In genomic region chr11:75251006-75251512, GRCm38 (mm10) we compare ENCODE assay signal across 15 mouse cellular contexts.
"Had no signal": no experiment of that assay in that cellular context is flagged by ENCODE, and none has a peak within 500 bp of the region (broad histone marks: within the 10 kb centered on the region; RNA-seq: fewer than 3 reads in every experiment).

No protein-coding gene starts in this region.

- H3K9ac ChIP-seq: limb, embryonic 15.5 days; liver, embryonic 12.5 days; lung, embryonic 14.5 days; midbrain, embryonic 12.5 days had no signal

- H3K27ac ChIP-seq: limb, embryonic 15.5 days; liver, embryonic 12.5 days; midbrain, embryonic 12.5 days had no signal

- H3K9me3 ChIP-seq: limb, embryonic 15.5 days; liver, embryonic 12.5 days; midbrain, embryonic 12.5 days had no signal

- H3K4me3 ChIP-seq: limb, embryonic 15.5 days; liver, embryonic 12.5 days; midbrain, embryonic 12.5 days had no signal

- H3K27me3 ChIP-seq: limb, embryonic 15.5 days; midbrain, embryonic 12.5 days had no signal

- DNase-seq: kidney, adult 8-10 months; kidney, postnatal 25 days; layer of hippocampus, adult 9-11 months; lung, embryonic 14.5 days; lung, postnatal 10 days; lung, postnatal 4 days; right cerebral cortex, adult 18-20 months; right cerebral cortex, postnatal 25 days; thymus, adult 2 months; thymus, postnatal 36 days had no signal

- ATAC-seq: intestine, postnatal 0 days; liver, embryonic 12.5 days; midbrain, embryonic 16.5 days had no signal

- H3K4me2 ChIP-seq: limb, embryonic 15.5 days; liver, embryonic 12.5 days; lung, embryonic 14.5 days; midbrain, embryonic 12.5 days had no signal

- H3K36me3 ChIP-seq: limb, embryonic 15.5 days; liver, embryonic 12.5 days; midbrain, embryonic 12.5 days had no signal
